Mouse (Mus musculus): ENCODE data around the gene Pabpn1. TPM values are rescaled to one million over a fixed set of nuclear protein-coding genes. Genes with fewer than 3 reads are reported as not detected.

Pabpn1 gene
- polyA plus RNA-seq, 1 experiment from 2014 or later, result 163 TPM

- H3K9me3 ChIP-seq (replicated peaks; ENCODE audit: control insufficient read depth, low read length, poor library complexity, severe bottlenecking), result no peaks in the 10 kb centered on the region
- H3K4me2 ChIP-seq (ENCODE audit: low read length), result peak within 1 kb of the TSS; percentile 76
- 0% methylated on average over 25 of the region's 27 CpGs for WGBS
- H3K36me3 ChIP-seq (ENCODE audit: control insufficient read depth, insufficient read depth, low read length), result no peaks in the 10 kb centered on the region
- no peaks in the 10 kb centered on the region for H3K27me3 ChIP-seq (ENCODE audit: control insufficient read depth, insufficient read depth, low read depth, low read length)
- H3K9ac ChIP-seq (ENCODE audit: low read depth, low read length), result peak within 1 kb of the TSS; percentile 78
- H3K27ac ChIP-seq (ENCODE audit: low read length), result peak within 1 kb of the TSS; percentile 87
- peak within 1 kb of the TSS; percentile 60 for H3K4me3 ChIP-seq (ENCODE audit: low read depth, low read length)
- peak; percentile 87 for ATAC-seq
- peaks cover 17% of the 10 kb centered on the region for H3K4me1 ChIP-seq (ENCODE audit: control insufficient read depth, insufficient read depth, low read length)
These were observed 8.9 kb upstream of the Pabpn1 start, which contains the start of the genes Bcl2l2 and Gm20521 for GRCm38 (mm10) chr14:54883154-54884021. TSS of gene Bcl2l2 (plus strand) at chr14:54883377. TSS of gene Gm20521 (plus strand) at chr14:54883441.

GRCm38 (mm10) chr14:54884022-54884712, 8.1 kb upstream of the Pabpn1 start:
- H3K4me3 ChIP-seq (ENCODE audit: low read depth, low read length), result peak overlapping the region; percentile 60
- ATAC-seq, result no peak; the same call in 1 of the 2 replicates
- no peaks in the 10 kb centered on the region for H3K9me3 ChIP-seq (replicated peaks; ENCODE audit: control insufficient read depth, low read length, poor library complexity, severe bottlenecking)
- no peaks in the 10 kb centered on the region for H3K27me3 ChIP-seq (ENCODE audit: control insufficient read depth, insufficient read depth, low read depth, low read length)
- H3K4me2 ChIP-seq (ENCODE audit: low read length), result peak overlapping the region; percentile 76
- WGBS, result 28% methylated on average over 21 of the region's 21 CpGs
- H3K4me1 ChIP-seq (ENCODE audit: control insufficient read depth, insufficient read depth, low read length), result peaks cover 17% of the 10 kb centered on the region
- no peaks in the 10 kb centered on the region for H3K36me3 ChIP-seq (ENCODE audit: control insufficient read depth, insufficient read depth, low read length)
- H3K9ac ChIP-seq (ENCODE audit: low read depth, low read length), result peak overlapping the region; percentile 78
- H3K27ac ChIP-seq (ENCODE audit: low read length), result peak overlapping the region; percentile 87

- ATAC-seq, result no peak
These were observed 7.0 kb upstream of the Pabpn1 start for GRCm38 (mm10) chr14:54885309-54885708.

GRCm38 (mm10) chr14:54893651-54894181, 1.4 kb downstream of the Pabpn1 start:
- peaks cover 14% of the 10 kb centered on the region for H3K36me3 ChIP-seq (ENCODE audit: control insufficient read depth, insufficient read depth, low read length)
- H3K27ac ChIP-seq (ENCODE audit: low read length), result peak overlapping the region; percentile 98
- no peaks in the 10 kb centered on the region for H3K9me3 ChIP-seq (replicated peaks; ENCODE audit: control insufficient read depth, low read length, poor library complexity, severe bottlenecking)
- ATAC-seq, result peak; percentile 98
- peak overlapping the region; percentile 95 for H3K4me3 ChIP-seq (ENCODE audit: low read depth, low read length)
- peak overlapping the region; percentile 99 for H3K9ac ChIP-seq (ENCODE audit: low read depth, low read length)
- peak overlapping the region; percentile 42 for H3K4me2 ChIP-seq (ENCODE audit: low read length)
- H3K4me1 ChIP-seq (ENCODE audit: control insufficient read depth, insufficient read depth, low read length), result peaks cover 17% of the 10 kb centered on the region
- under 1% methylated on average over 38 of the region's 38 CpGs for WGBS
- no peaks in the 10 kb centered on the region for H3K27me3 ChIP-seq (ENCODE audit: control insufficient read depth, insufficient read depth, low read depth, low read length)

More at GRCm38 (mm10) chr14:54885309-54885708, 7.0 kb upstream of the Pabpn1 start:
- Histone ChIP-seq H3K9ac (ENCODE audit: low read depth, low read length) (no peak overlapping the region), H3K36me3 (ENCODE audit: control insufficient read depth, insufficient read depth, low read length) (no peaks in the 10 kb centered on the region), H3K27me3 (ENCODE audit: control insufficient read depth, insufficient read depth, low read depth, low read length) (no peaks in the 10 kb centered on the region), H3K9me3 (replicated peaks; ENCODE audit: control insufficient read depth, low read length, poor library complexity, severe bottlenecking) (no peaks in the 10 kb centered on the region), H3K4me2 (ENCODE audit: low read length) (no peak overlapping the region; the same call in 1 of the 2 replicates), H3K4me1 (ENCODE audit: control insufficient read depth, insufficient read depth, low read length) (peaks cover 17% of the 10 kb centered on the region), H3K4me3 (ENCODE audit: low read depth, low read length) (no peak overlapping the region), H3K27ac (ENCODE audit: low read length) (no peak overlapping the region)
- 92% methylated on average over 11 of the region's 11 CpGs for WGBS

- Histone ChIP-seq H3K27ac (ENCODE audit: low read length) (peak overlapping the region; percentile 98), H3K4me3 (ENCODE audit: low read depth, low read length) (peak overlapping the region; percentile 95), H3K4me2 (ENCODE audit: low read length) (peak overlapping the region; percentile 81), H3K4me1 (ENCODE audit: control insufficient read depth, insufficient read depth, low read length) (peaks cover 17% of the 10 kb centered on the region), H3K9ac (ENCODE audit: low read depth, low read length) (peak overlapping the region; percentile 99), H3K9me3 (replicated peaks; ENCODE audit: control insufficient read depth, low read length, poor library complexity, severe bottlenecking) (no peaks in the 10 kb centered on the region), H3K36me3 (ENCODE audit: control insufficient read depth, insufficient read depth, low read length) (peaks cover 17% of the 10 kb centered on the region), H3K27me3 (ENCODE audit: control insufficient read depth, insufficient read depth, low read depth, low read length) (no peaks in the 10 kb centered on the region)
- under 1% methylated on average over 47 of the region's 54 CpGs for WGBS
- ATAC-seq, result peak; percentile 61
These were observed 2.2 kb downstream of the Pabpn1 start for GRCm38 (mm10) chr14:54894296-54895151.

- WGBS, result 68% methylated on average over 2 of the region's 2 CpGs
- Histone ChIP-seq H3K27ac (ENCODE audit: low read length) (no peak overlapping the region), H3K4me2 (ENCODE audit: low read length) (no peak overlapping the region)
These were observed 5.1 kb downstream of the Pabpn1 start for GRCm38 (mm10) chr14:54897445-54897844.

GRCm38 (mm10) chr14:54900383-54900782, 8.1 kb downstream of the Pabpn1 start:
- H3K27me3 ChIP-seq (ENCODE audit: control insufficient read depth, insufficient read depth, low read depth, low read length), result no peaks in the 10 kb centered on the region
- peaks cover 11% of the 10 kb centered on the region for H3K4me1 ChIP-seq (ENCODE audit: control insufficient read depth, insufficient read depth, low read length)
- peak overlapping the region; percentile 43; the same call in 1 of the 2 replicates for H3K27ac ChIP-seq (ENCODE audit: low read length)
- H3K9ac ChIP-seq (ENCODE audit: low read depth, low read length), result no peak overlapping the region
- H3K4me3 ChIP-seq (ENCODE audit: low read depth, low read length), result no peak overlapping the region
- H3K4me2 ChIP-seq (ENCODE audit: low read length), result no peak overlapping the region
- no peaks in the 10 kb centered on the region for H3K9me3 ChIP-seq (replicated peaks; ENCODE audit: control insufficient read depth, low read length, poor library complexity, severe bottlenecking)
- peaks cover 23% of the 10 kb centered on the region for H3K36me3 ChIP-seq (ENCODE audit: control insufficient read depth, insufficient read depth, low read length)
- peak; percentile 43; the same call in 1 of the 2 replicates for ATAC-seq
- WGBS, result 0% methylated on average over 3 of the region's 3 CpGs

More at GRCm38 (mm10) chr14:54897445-54897844, 5.1 kb downstream of the Pabpn1 start:
- Histone ChIP-seq H3K4me3 (ENCODE audit: low read depth, low read length) (no peak overlapping the region), H3K27me3 (ENCODE audit: control insufficient read depth, insufficient read depth, low read depth, low read length) (no peaks in the 10 kb centered on the region), H3K9ac (ENCODE audit: low read depth, low read length) (no peak overlapping the region), H3K9me3 (replicated peaks; ENCODE audit: control insufficient read depth, low read length, poor library complexity, severe bottlenecking) (no peaks in the 10 kb centered on the region), H3K4me1 (ENCODE audit: control insufficient read depth, insufficient read depth, low read length) (peaks cover 17% of the 10 kb centered on the region), H3K36me3 (ENCODE audit: control insufficient read depth, insufficient read depth, low read length) (peaks cover 17% of the 10 kb centered on the region)
- no peak for ATAC-seq

GRCm38 (mm10) chr14:54903641-54904040, 11.3 kb downstream of the Pabpn1 start:
- H3K4me2 ChIP-seq (ENCODE audit: low read length), result no peak overlapping the region
- 93% methylated on average over 4 of the region's 4 CpGs for WGBS
- H3K9me3 ChIP-seq (replicated peaks; ENCODE audit: control insufficient read depth, low read length, poor library complexity, severe bottlenecking), result no peaks in the 10 kb centered on the region
- no peak overlapping the region for H3K27ac ChIP-seq (ENCODE audit: low read length)
- no peak for ATAC-seq
- no peaks in the 10 kb centered on the region for H3K4me1 ChIP-seq (ENCODE audit: control insufficient read depth, insufficient read depth, low read length)
- no peaks in the 10 kb centered on the region for H3K27me3 ChIP-seq (ENCODE audit: control insufficient read depth, insufficient read depth, low read depth, low read length)
- no peak overlapping the region for H3K4me3 ChIP-seq (ENCODE audit: low read depth, low read length)
- H3K9ac ChIP-seq (ENCODE audit: low read depth, low read length), result no peak overlapping the region
- H3K36me3 ChIP-seq (ENCODE audit: control insufficient read depth, insufficient read depth, low read length), result peaks cover 27% of the 10 kb centered on the region

All from midbrain, embryonic 16.5 days (tissue).